Mouse (Mus musculus): ENCODE measurements at regions not wholly inside any gene's neighbourhood (a gene's known extent, or its start where the extent isn't known, plus 50 kb on each side); places are given as distances from the start of the nearest gene placed in this dataset.

DNA sequence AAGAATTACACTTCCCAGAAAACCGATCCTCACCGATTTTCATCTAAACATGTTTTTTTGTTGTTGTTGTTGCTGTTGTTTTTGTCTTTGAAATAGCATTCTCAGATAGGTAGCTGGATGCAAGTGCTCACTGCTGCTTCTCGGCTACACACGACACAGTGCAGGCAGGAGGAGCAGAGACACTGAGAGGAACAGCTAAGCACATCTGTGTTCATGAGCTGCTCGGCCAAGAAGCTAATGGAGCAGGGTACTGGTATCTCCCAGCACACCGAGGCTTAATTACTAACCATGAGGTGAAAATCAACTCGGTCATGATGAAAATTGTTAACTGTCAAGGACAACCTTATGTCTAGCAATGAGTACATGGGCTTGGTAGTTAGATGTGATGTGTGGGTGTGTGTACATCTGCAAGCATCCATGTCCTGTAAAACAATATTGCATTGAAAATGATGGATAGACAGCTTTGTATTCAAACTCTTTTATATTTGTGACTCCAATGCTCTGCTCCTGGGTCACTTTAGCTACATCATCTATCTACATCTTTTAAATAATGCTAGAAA, 316.0 kb upstream of the Pitx2 start:
- 64% methylated on average over 7 of the region's 7 CpGs for WGBS
- Histone ChIP-seq H3K9me3 (ENCODE audit: control insufficient read depth, low read length) (no peaks in the 10 kb centered on the region), H3K4me3 (ENCODE audit: control insufficient read depth in 1 of 2, insufficient read depth in 1 of 2, low read depth in 1 of 2, low read length in 2 of 2) (no peak overlapping the region), H3K9ac (ENCODE audit: low read length) (no peak overlapping the region), H3K27me3 (ENCODE audit: control insufficient read depth, insufficient read depth, low read length) (no peaks in the 10 kb centered on the region), H3K27ac (replicated peaks in 1 of 2; ENCODE audit: control insufficient read depth in 1 of 2, insufficient read depth in 1 of 2, low read depth in 2 of 2, low read length in 2 of 2) (no peak overlapping the region), H3K4me2 (ENCODE audit: low read length) (no peak overlapping the region), H3K36me3 (ENCODE audit: control insufficient read depth, insufficient read depth, low read length) (no peaks in the 10 kb centered on the region), H3K4me1 (ENCODE audit: control insufficient read depth in 2 of 2, insufficient read depth in 2 of 2, low read length in 2 of 2) (no peaks in the 10 kb centered on the region)
- no peak for ATAC-seq (ENCODE audit: insufficient number of reproducible peaks, insufficient read depth, low FRiP score, low read depth)

DNA sequence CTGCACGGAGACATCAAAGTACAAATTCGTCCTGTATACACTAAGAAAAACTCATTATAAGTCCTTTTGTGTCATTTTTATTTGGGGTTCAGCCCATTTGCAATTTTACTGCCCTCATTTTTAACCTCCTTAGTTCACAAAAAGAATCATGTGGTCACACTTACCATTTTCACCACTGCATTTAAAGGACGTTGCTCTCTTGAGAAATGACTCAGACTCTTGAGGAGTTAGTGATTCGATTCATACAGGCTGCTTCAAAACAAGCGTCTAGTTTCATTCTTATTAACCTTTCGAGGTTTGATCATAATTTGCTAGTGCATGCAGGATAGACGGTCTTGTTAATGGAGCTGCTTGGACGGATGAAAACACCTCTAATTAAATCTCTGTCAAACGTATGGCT, 313.0 kb upstream of the Pitx2 start:
- WGBS, result 57% methylated on average over 9 of the region's 9 CpGs
- ATAC-seq (ENCODE audit: insufficient number of reproducible peaks, insufficient read depth, low FRiP score, low read depth), result no peak
- Histone ChIP-seq H3K27ac (replicated peaks in 1 of 2; ENCODE audit: control insufficient read depth in 1 of 2, insufficient read depth in 1 of 2, low read depth in 2 of 2, low read length in 2 of 2) (no peak overlapping the region), H3K4me1 (ENCODE audit: control insufficient read depth in 2 of 2, insufficient read depth in 2 of 2, low read length in 2 of 2) (no peaks in the 10 kb centered on the region), H3K9me3 (ENCODE audit: control insufficient read depth, low read length) (no peaks in the 10 kb centered on the region), H3K27me3 (ENCODE audit: control insufficient read depth, insufficient read depth, low read length) (no peaks in the 10 kb centered on the region), H3K36me3 (ENCODE audit: control insufficient read depth, insufficient read depth, low read length) (no peaks in the 10 kb centered on the region), H3K9ac (ENCODE audit: low read length) (no peak overlapping the region), H3K4me2 (ENCODE audit: low read length) (no peak overlapping the region), H3K4me3 (ENCODE audit: control insufficient read depth in 1 of 2, insufficient read depth in 1 of 2, low read depth in 1 of 2, low read length in 2 of 2) (no peak overlapping the region)

DNA sequence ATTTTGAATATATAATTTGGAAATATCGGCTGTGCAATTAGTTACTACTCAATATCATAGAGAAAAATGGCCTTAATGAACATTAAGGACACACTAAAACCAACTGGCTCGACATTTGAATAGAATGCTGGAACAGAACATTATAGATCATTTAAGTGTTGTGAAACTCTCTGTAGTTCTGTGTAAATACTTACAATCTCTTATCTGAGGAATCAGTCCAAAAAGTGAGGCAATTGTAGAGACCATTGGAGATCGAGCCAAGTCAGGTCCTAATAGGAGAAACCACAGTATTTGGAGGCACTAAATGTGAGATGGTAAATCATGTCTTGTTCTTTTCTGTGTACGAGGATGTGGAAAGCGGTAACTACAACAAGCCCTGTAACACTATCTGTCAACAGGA, 308.6 kb upstream of the Pitx2 start:
- 88% methylated on average over 5 of the region's 5 CpGs for WGBS
- no peak overlapping the region for H3K4me3 ChIP-seq (ENCODE audit: control insufficient read depth in 1 of 2, insufficient read depth in 1 of 2, low read depth in 1 of 2, low read length in 2 of 2)
- no peaks in the 10 kb centered on the region for H3K9me3 ChIP-seq (ENCODE audit: control insufficient read depth, low read length)
- no peaks in the 10 kb centered on the region for H3K36me3 ChIP-seq (ENCODE audit: control insufficient read depth, insufficient read depth, low read length)
- H3K27ac ChIP-seq (replicated peaks in 1 of 2; ENCODE audit: control insufficient read depth in 1 of 2, insufficient read depth in 1 of 2, low read depth in 2 of 2, low read length in 2 of 2), result no peak overlapping the region
- no peak for ATAC-seq (ENCODE audit: insufficient number of reproducible peaks, insufficient read depth, low FRiP score, low read depth)
- no peak overlapping the region for H3K9ac ChIP-seq (ENCODE audit: low read length)
- no peaks in the 10 kb centered on the region for H3K27me3 ChIP-seq (ENCODE audit: control insufficient read depth, insufficient read depth, low read length)
- no peaks in the 10 kb centered on the region for H3K4me1 ChIP-seq (ENCODE audit: control insufficient read depth in 2 of 2, insufficient read depth in 2 of 2, low read length in 2 of 2)
- H3K4me2 ChIP-seq (ENCODE audit: low read length), result no peak overlapping the region

GRCm38 (mm10) chr3:128896628-128897027, 303.1 kb upstream of the Pitx2 start:
- ATAC-seq (ENCODE audit: insufficient number of reproducible peaks, insufficient read depth, low FRiP score, low read depth), result no peak
- H3K9ac ChIP-seq (ENCODE audit: low read length), result no peak overlapping the region
- no peak overlapping the region for H3K4me3 ChIP-seq (ENCODE audit: control insufficient read depth in 1 of 2, insufficient read depth in 1 of 2, low read depth in 1 of 2, low read length in 2 of 2)
- H3K9me3 ChIP-seq (ENCODE audit: control insufficient read depth, low read length), result no peaks in the 10 kb centered on the region
- 85% methylated on average over 3 of the region's 3 CpGs for WGBS
- H3K4me2 ChIP-seq (ENCODE audit: low read length), result no peak overlapping the region
- no peaks in the 10 kb centered on the region for H3K4me1 ChIP-seq (ENCODE audit: control insufficient read depth in 2 of 2, insufficient read depth in 2 of 2, low read length in 2 of 2)
- H3K27me3 ChIP-seq (ENCODE audit: control insufficient read depth, insufficient read depth, low read length), result no peaks in the 10 kb centered on the region
- H3K27ac ChIP-seq (replicated peaks in 1 of 2; ENCODE audit: control insufficient read depth in 1 of 2, insufficient read depth in 1 of 2, low read depth in 2 of 2, low read length in 2 of 2), result no peak overlapping the region
- H3K36me3 ChIP-seq (ENCODE audit: control insufficient read depth, insufficient read depth, low read length), result no peaks in the 10 kb centered on the region

DNA sequence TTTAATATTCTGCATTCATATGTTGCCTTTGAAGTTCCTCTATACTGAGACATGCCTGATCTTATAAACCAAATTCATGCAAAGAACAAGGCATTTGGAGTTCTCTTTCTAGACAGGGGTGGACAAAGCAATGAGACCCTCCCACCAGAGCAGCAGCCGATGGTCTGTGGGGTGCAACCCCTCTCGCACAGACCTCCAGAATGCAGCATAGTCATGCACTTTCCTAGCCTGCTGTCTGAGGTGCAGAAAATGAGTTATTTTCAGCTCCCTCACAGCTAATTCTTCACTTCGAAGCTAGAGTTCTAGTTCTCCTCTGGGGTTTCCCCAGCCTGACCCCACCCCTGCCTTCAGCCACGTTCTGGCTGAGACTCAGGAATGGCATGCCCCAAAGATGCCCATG, 288.6 kb upstream of the Pitx2 start:
- H3K27ac ChIP-seq (replicated peaks in 1 of 2; ENCODE audit: control insufficient read depth in 1 of 2, insufficient read depth in 1 of 2, low read depth in 2 of 2, low read length in 2 of 2), result no peak overlapping the region
- H3K9ac ChIP-seq (ENCODE audit: low read length), result no peak overlapping the region
- H3K36me3 ChIP-seq (ENCODE audit: control insufficient read depth, insufficient read depth, low read length), result no peaks in the 10 kb centered on the region
- no peaks in the 10 kb centered on the region for H3K4me1 ChIP-seq (ENCODE audit: control insufficient read depth in 2 of 2, insufficient read depth in 2 of 2, low read length in 2 of 2)
- ATAC-seq (ENCODE audit: insufficient number of reproducible peaks, insufficient read depth, low FRiP score, low read depth), result no peak
- no peaks in the 10 kb centered on the region for H3K9me3 ChIP-seq (ENCODE audit: control insufficient read depth, low read length)
- H3K4me2 ChIP-seq (ENCODE audit: low read length), result no peak overlapping the region
- H3K4me3 ChIP-seq (ENCODE audit: control insufficient read depth in 1 of 2, insufficient read depth in 1 of 2, low read depth in 1 of 2, low read length in 2 of 2), result no peak overlapping the region
- 48% methylated on average over 4 of the region's 4 CpGs for WGBS
- H3K27me3 ChIP-seq (ENCODE audit: control insufficient read depth, insufficient read depth, low read length), result no peaks in the 10 kb centered on the region

DNA sequence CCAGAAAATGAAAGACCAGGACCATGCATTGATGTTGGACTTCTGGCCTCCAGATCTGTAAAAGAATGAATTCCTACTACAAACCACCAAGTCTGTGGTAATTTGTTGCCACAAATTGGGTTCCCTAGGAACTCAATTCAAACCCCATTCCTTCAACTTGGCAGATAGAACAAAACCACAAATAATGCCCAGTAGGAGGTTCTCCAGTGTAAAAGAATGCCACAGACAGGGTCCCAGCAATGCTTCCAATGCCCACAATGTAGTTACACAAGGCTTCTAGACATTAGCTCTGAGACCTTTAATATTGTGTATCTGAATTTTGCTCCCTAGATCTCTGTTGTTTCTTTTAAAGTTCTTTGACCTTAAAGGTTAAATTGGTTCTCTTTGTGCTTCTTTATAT, 278.2 kb upstream of the Pitx2 start:
- Histone ChIP-seq H3K4me1 (ENCODE audit: control insufficient read depth in 2 of 2, insufficient read depth in 2 of 2, low read length in 2 of 2) (no peaks in the 10 kb centered on the region), H3K9me3 (ENCODE audit: control insufficient read depth, low read length) (no peaks in the 10 kb centered on the region), H3K4me2 (ENCODE audit: low read length) (no peak overlapping the region), H3K27me3 (ENCODE audit: control insufficient read depth, insufficient read depth, low read length) (no peaks in the 10 kb centered on the region), H3K27ac (replicated peaks in 1 of 2; ENCODE audit: control insufficient read depth in 1 of 2, insufficient read depth in 1 of 2, low read depth in 2 of 2, low read length in 2 of 2) (no peak overlapping the region), H3K36me3 (ENCODE audit: control insufficient read depth, insufficient read depth, low read length) (no peaks in the 10 kb centered on the region), H3K9ac (ENCODE audit: low read length) (no peak overlapping the region), H3K4me3 (ENCODE audit: control insufficient read depth in 1 of 2, insufficient read depth in 1 of 2, low read depth in 1 of 2, low read length in 2 of 2) (no peak overlapping the region)
- no peak for ATAC-seq (ENCODE audit: insufficient number of reproducible peaks, insufficient read depth, low FRiP score, low read depth)

DNA sequence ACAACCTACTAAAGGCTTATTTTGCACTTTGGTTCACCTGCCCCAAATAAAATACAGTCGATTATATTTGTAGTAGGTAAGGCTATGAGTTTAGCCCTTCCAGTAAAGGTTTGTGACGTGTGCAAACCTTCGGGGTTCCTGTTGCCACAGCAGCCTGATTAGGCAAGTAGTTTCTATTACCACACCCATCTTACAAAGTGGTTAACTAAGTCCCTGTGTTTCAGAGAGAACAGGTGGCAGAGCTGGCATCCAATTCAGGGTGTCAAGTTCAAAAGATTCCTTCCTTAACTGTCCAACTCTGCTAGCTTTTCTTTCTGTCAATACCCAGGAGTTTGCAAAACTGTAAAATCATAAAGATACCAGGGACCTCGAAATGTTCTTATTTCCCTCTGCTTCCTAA, 277.5 kb upstream of the Pitx2 start:
- WGBS, result 74% methylated on average over 4 of the region's 4 CpGs
- no peak for ATAC-seq (ENCODE audit: insufficient number of reproducible peaks, insufficient read depth, low FRiP score, low read depth)
- Histone ChIP-seq H3K4me2 (ENCODE audit: low read length) (no peak overlapping the region), H3K27me3 (ENCODE audit: control insufficient read depth, insufficient read depth, low read length) (no peaks in the 10 kb centered on the region), H3K9ac (ENCODE audit: low read length) (no peak overlapping the region), H3K9me3 (ENCODE audit: control insufficient read depth, low read length) (no peaks in the 10 kb centered on the region), H3K4me1 (ENCODE audit: control insufficient read depth in 2 of 2, insufficient read depth in 2 of 2, low read length in 2 of 2) (no peaks in the 10 kb centered on the region), H3K27ac (replicated peaks in 1 of 2; ENCODE audit: control insufficient read depth in 1 of 2, insufficient read depth in 1 of 2, low read depth in 2 of 2, low read length in 2 of 2) (no peak overlapping the region), H3K4me3 (ENCODE audit: control insufficient read depth in 1 of 2, insufficient read depth in 1 of 2, low read depth in 1 of 2, low read length in 2 of 2) (no peak overlapping the region), H3K36me3 (ENCODE audit: control insufficient read depth, insufficient read depth, low read length) (no peaks in the 10 kb centered on the region)

DNA sequence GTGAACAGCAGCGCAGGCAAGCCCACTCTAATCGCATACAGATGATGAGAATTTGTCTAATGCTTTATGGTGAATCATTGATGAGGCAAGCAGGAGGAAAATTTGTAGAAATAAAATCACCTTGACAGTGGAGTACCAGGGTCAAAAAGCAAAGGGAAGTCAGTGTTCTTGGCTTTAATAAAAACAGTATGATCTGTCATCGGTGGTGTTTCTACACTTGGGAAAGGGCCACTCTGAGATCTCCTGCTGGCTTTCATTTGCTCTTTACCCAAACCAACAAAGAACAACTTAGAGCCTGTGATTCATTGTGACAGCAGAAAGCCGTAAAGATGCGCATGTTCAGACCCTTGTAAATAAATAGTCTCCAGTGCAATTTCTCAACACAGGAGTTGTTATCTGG, 261.1 kb upstream of the Pitx2 start:
- Histone ChIP-seq H3K4me1 (ENCODE audit: control insufficient read depth in 2 of 2, insufficient read depth in 2 of 2, low read length in 2 of 2) (no peaks in the 10 kb centered on the region), H3K27ac (replicated peaks in 1 of 2; ENCODE audit: control insufficient read depth in 1 of 2, insufficient read depth in 1 of 2, low read depth in 2 of 2, low read length in 2 of 2) (no peak overlapping the region), H3K27me3 (ENCODE audit: control insufficient read depth, insufficient read depth, low read length) (no peaks in the 10 kb centered on the region), H3K9me3 (ENCODE audit: control insufficient read depth, low read length) (no peaks in the 10 kb centered on the region), H3K4me3 (ENCODE audit: control insufficient read depth in 1 of 2, insufficient read depth in 1 of 2, low read depth in 1 of 2, low read length in 2 of 2) (no peak overlapping the region), H3K36me3 (ENCODE audit: control insufficient read depth, insufficient read depth, low read length) (no peaks in the 10 kb centered on the region), H3K9ac (ENCODE audit: low read length) (no peak overlapping the region), H3K4me2 (ENCODE audit: low read length) (no peak overlapping the region)
- ATAC-seq (ENCODE audit: insufficient number of reproducible peaks, insufficient read depth, low FRiP score, low read depth), result no peak
- 80% methylated on average over 5 of the region's 5 CpGs for WGBS

Measured in heart, embryonic 14.5 days (tissue).